Mouse (Mus musculus): Measurements from ENCODE around the gene Plcb3. TPM values are rescaled to one million over a fixed set of nuclear protein-coding genes. Genes with fewer than 3 reads are reported as not detected.

Gene Plcb3
- polyA plus RNA-seq, 1 experiment from 2014 or later = 13.0 TPM

- ATAC-seq (ENCODE audit: low FRiP score) (no peak), DNase-seq (ENCODE audit: low spot score, missing footprints) (no peak)
- Histone ChIP-seq H3K36me3 (ENCODE audit: control insufficient read depth, insufficient read depth, low read length) (no peaks in the 10 kb centered on the region), H3K9me3 (ENCODE audit: control insufficient read depth, low read length) (no peaks in the 10 kb centered on the region), H3K27me3 (ENCODE audit: control insufficient read depth, insufficient read depth, low read length) (peaks cover 19% of the 10 kb centered on the region), H3K4me3 (ENCODE audit: low read depth, low read length) (no peak overlapping the region), H3K27ac (ENCODE audit: low read depth, low read length) (no peak overlapping the region), H3K4me1 (ENCODE audit: control insufficient read depth, insufficient read depth, low read length) (peaks cover 14% of the 10 kb centered on the region), H3K4me2 (no peak overlapping the region), H3K9ac (ENCODE audit: low read length) (no peak overlapping the region)
- WGBS = 89% methylated on average over 20 of the region's 20 CpGs
Measured at GRCm38 (mm10) chr19:6939106-6940002, 36.9 kb downstream of the Plcb3 start.

- Histone ChIP-seq H3K9me3 (ENCODE audit: control insufficient read depth, low read length) (no peaks in the 10 kb centered on the region), H3K36me3 (ENCODE audit: control insufficient read depth, insufficient read depth, low read length) (no peaks in the 10 kb centered on the region), H3K27me3 (ENCODE audit: control insufficient read depth, insufficient read depth, low read length) (peaks cover 35% of the 10 kb centered on the region), H3K9ac (ENCODE audit: low read length) (0 out of 2 replicates have a peak overlapping the region, but pooled peaks have one; percentile 2), H3K4me1 (ENCODE audit: control insufficient read depth, insufficient read depth, low read length) (peaks cover 17% of the 10 kb centered on the region), H3K4me3 (ENCODE audit: low read depth, low read length) (no peak overlapping the region), H3K4me2 (no peak overlapping the region), H3K27ac (ENCODE audit: low read depth, low read length) (no peak overlapping the region)
- 82% methylated on average over 16 of the region's 16 CpGs for WGBS
- DNase-seq (ENCODE audit: low spot score, missing footprints) (no peak), ATAC-seq (ENCODE audit: low FRiP score) (no peak)
Measured at GRCm38 (mm10) chr19:6937541-6938465, 38.5 kb downstream of the Plcb3 start.

GRCm38 (mm10) chr19:6936299-6936698, 40.0 kb downstream of the Plcb3 start:
- H3K27ac ChIP-seq (ENCODE audit: low read depth, low read length) = no peak overlapping the region
- DNase-seq (ENCODE audit: low spot score, missing footprints) = no peak
- H3K9me3 ChIP-seq (ENCODE audit: control insufficient read depth, low read length) = no peaks in the 10 kb centered on the region
- 26% methylated on average over 3 of the region's 3 CpGs for WGBS
- H3K4me2 ChIP-seq = no peak overlapping the region
- H3K9ac ChIP-seq (ENCODE audit: low read length) = no peak overlapping the region
- H3K27me3 ChIP-seq (ENCODE audit: control insufficient read depth, insufficient read depth, low read length) = peaks cover 49% of the 10 kb centered on the region
- peaks cover 15% of the 10 kb centered on the region for H3K4me1 ChIP-seq (ENCODE audit: control insufficient read depth, insufficient read depth, low read length)
- H3K4me3 ChIP-seq (ENCODE audit: low read depth, low read length) = no peak overlapping the region
- ATAC-seq (ENCODE audit: low FRiP score) = no peak
- no peaks in the 10 kb centered on the region for H3K36me3 ChIP-seq (ENCODE audit: control insufficient read depth, insufficient read depth, low read length)

- no peaks in the 10 kb centered on the region for H3K9me3 ChIP-seq (ENCODE audit: control insufficient read depth, low read length)
- no peaks in the 10 kb centered on the region for H3K36me3 ChIP-seq (ENCODE audit: control insufficient read depth, insufficient read depth, low read length)
- H3K4me1 ChIP-seq (ENCODE audit: control insufficient read depth, insufficient read depth, low read length) = peaks cover 6% of the 10 kb centered on the region
- peak within 1 kb of the TSS; percentile 39; the same call in 1 of the 2 replicates for H3K9ac ChIP-seq (ENCODE audit: low read length)
- DNase-seq (ENCODE audit: low spot score, missing footprints) = no peak
- peaks cover 56% of the 10 kb centered on the region for H3K27me3 ChIP-seq (ENCODE audit: control insufficient read depth, insufficient read depth, low read length)
- whole genome bisulfite sequencing = 9% methylated on average over 23 of the region's 23 CpGs
- peak within 1 kb of the TSS; percentile 43 for H3K4me2 ChIP-seq
- no peak; the same call in 1 of the 2 replicates for ATAC-seq (ENCODE audit: low FRiP score)
- H3K4me3 ChIP-seq (ENCODE audit: low read depth, low read length) = peak within 1 kb of the TSS; percentile 26
- no peak within 1 kb of the TSS for H3K27ac ChIP-seq (ENCODE audit: low read depth, low read length)
Measured at GRCm38 (mm10) chr19:6934195-6934977, 41.9 kb downstream of the Plcb3 start, which contains the start of gene Kcnk4. Gene Kcnk4, minus strand, starts transcription at chr19:6934515.

- ATAC-seq (ENCODE audit: low FRiP score) = peak; percentile 35; the same call in 1 of the 2 replicates
- 5% methylated on average over 58 of the region's 58 CpGs for WGBS
- Histone ChIP-seq H3K27ac (ENCODE audit: low read depth, low read length) (no peak overlapping the region), H3K4me3 (ENCODE audit: low read depth, low read length) (peak overlapping the region; percentile 26), H3K9ac (ENCODE audit: low read length) (peak overlapping the region; percentile 39; the same call in 1 of the 2 replicates), H3K4me2 (peak overlapping the region; percentile 43), H3K27me3 (ENCODE audit: control insufficient read depth, insufficient read depth, low read length) (peaks cover 56% of the 10 kb centered on the region), H3K36me3 (ENCODE audit: control insufficient read depth, insufficient read depth, low read length) (no peaks in the 10 kb centered on the region), H3K9me3 (ENCODE audit: control insufficient read depth, low read length) (no peaks in the 10 kb centered on the region), H3K4me1 (ENCODE audit: control insufficient read depth, insufficient read depth, low read length) (peaks cover 6% of the 10 kb centered on the region)
- peak; percentile 91 for DNase-seq (ENCODE audit: low spot score, missing footprints)
Measured at GRCm38 (mm10) chr19:6933436-6934194, 42.7 kb downstream of the Plcb3 start.

- ATAC-seq (ENCODE audit: low FRiP score) (no peak), DNase-seq (ENCODE audit: low spot score, missing footprints) (no peak)
- Histone ChIP-seq H3K9me3 (ENCODE audit: control insufficient read depth, low read length) (no peaks in the 10 kb centered on the region), H3K9ac (ENCODE audit: low read length) (no peak overlapping the region), H3K27ac (ENCODE audit: low read depth, low read length) (no peak overlapping the region), H3K27me3 (ENCODE audit: control insufficient read depth, insufficient read depth, low read length) (peaks cover 60% of the 10 kb centered on the region), H3K36me3 (ENCODE audit: control insufficient read depth, insufficient read depth, low read length) (no peaks in the 10 kb centered on the region), H3K4me1 (ENCODE audit: control insufficient read depth, insufficient read depth, low read length) (peaks cover 6% of the 10 kb centered on the region), H3K4me3 (ENCODE audit: low read depth, low read length) (no peak overlapping the region), H3K4me2 (peak overlapping the region; percentile 43; the same call in 1 of the 2 replicates)
- WGBS = 15% methylated on average over 4 of the region's 4 CpGs
Measured at GRCm38 (mm10) chr19:6933102-6933435, 43.2 kb downstream of the Plcb3 start.

GRCm38 (mm10) chr19:6932018-6932417, 44.3 kb downstream of the Plcb3 start:
- Histone ChIP-seq H3K27me3 (ENCODE audit: control insufficient read depth, insufficient read depth, low read length) (peaks cover 70% of the 10 kb centered on the region), H3K4me1 (ENCODE audit: control insufficient read depth, insufficient read depth, low read length) (peaks cover 6% of the 10 kb centered on the region), H3K27ac (ENCODE audit: low read depth, low read length) (no peak overlapping the region), H3K9me3 (ENCODE audit: control insufficient read depth, low read length) (no peaks in the 10 kb centered on the region), H3K36me3 (ENCODE audit: control insufficient read depth, insufficient read depth, low read length) (no peaks in the 10 kb centered on the region), H3K9ac (ENCODE audit: low read length) (no peak overlapping the region), H3K4me2 (no peak overlapping the region), H3K4me3 (ENCODE audit: low read depth, low read length) (no peak overlapping the region)
- ATAC-seq (ENCODE audit: low FRiP score) (no peak), DNase-seq (ENCODE audit: low spot score, missing footprints) (no peak)
- WGBS = 35% methylated on average over 1 of the region's 1 CpGs

GRCm38 (mm10) chr19:6931002-6931401, 45.3 kb downstream of the Plcb3 start:
- Histone ChIP-seq H3K27ac (ENCODE audit: low read depth, low read length) (no peak overlapping the region), H3K27me3 (ENCODE audit: control insufficient read depth, insufficient read depth, low read length) (peaks cover 77% of the 10 kb centered on the region), H3K36me3 (ENCODE audit: control insufficient read depth, insufficient read depth, low read length) (no peaks in the 10 kb centered on the region), H3K9ac (ENCODE audit: low read length) (no peak overlapping the region), H3K4me1 (ENCODE audit: control insufficient read depth, insufficient read depth, low read length) (peaks cover 6% of the 10 kb centered on the region), H3K9me3 (ENCODE audit: control insufficient read depth, low read length) (no peaks in the 10 kb centered on the region), H3K4me3 (ENCODE audit: low read depth, low read length) (no peak overlapping the region), H3K4me2 (no peak overlapping the region)
- 0% methylated on average over 2 of the region's 2 CpGs for WGBS
- DNase-seq (ENCODE audit: low spot score, missing footprints) (peak; percentile 80), ATAC-seq (ENCODE audit: low FRiP score) (no peak)

Data from midbrain, embryonic 11.5 days (tissue).